Mouse (Mus musculus): Measurements from ENCODE around the gene Mdm4.

GRCm38 (mm10) chr1:133077606-133078337 is 47.4 kb upstream of the Mdm4 start:
- no peak for TF ChIP-seq EP300 (IDR thresholded peaks at IDR 0.05; ENCODE audit: low read depth)
- no peak for TF ChIP-seq CTCF (IDR thresholded peaks at IDR 0.05; ENCODE audit: low read depth)
